Mouse (Mus musculus): ENCODE measurements around the gene Bbs9.

DNA sequence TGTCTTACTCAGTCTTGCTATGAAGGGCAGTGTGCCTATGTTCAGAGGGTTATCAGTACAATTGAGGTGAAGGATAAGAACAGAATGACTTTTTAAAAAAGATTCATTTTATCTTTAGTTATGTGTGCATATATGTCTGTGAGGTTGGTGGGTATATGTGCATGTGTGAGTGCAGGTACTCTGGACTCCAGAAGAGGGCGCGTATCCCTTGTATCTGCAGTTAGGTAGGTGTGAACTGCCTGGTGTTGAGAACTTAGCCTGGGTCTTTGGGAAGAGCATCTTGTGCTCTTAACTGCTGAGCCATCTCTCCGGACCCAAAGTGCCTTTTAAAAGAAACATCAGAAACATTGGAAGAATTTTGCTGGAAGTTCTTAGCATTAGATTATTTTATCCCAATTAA, 172.6 kb downstream of the Bbs9 start:
- TF ChIP-seq CTCF (IDR thresholded peaks at IDR 0.05; ENCODE audit: low read depth) (no peak), EP300 (optimal IDR thresholded peaks at IDR 0.05) (no peak)
